Mouse (Mus musculus) hindbrain, postnatal 0 days (tissue): ENCODE data around the gene Stx2. TPM values are rescaled to one million over a fixed set of nuclear protein-coding genes. Genes with fewer than 3 reads are reported as not detected.
"Not testable (repeated sequence)": the region's sequence is repeated elsewhere in the genome, so short reads cannot be mapped to it uniquely, and the experiment has no call there.

Experiments used
- ATAC-seq: fragments of 200-750 bp; cut with Nextera tagmentation; 2 replicates; pipeline ENCODE4 v1.8.0; 2017; ENCODE audit warnings: mild to moderate bottlenecking, moderate TSS enrichment, moderate library complexity
- DNase-seq: peaks from one replicate; pipeline ENCODE4 v3.0.0-alpha.2; 2015; ENCODE audit warnings: low spot score
- H3K27ac ChIP-seq: fragments of 300-500 bp; sonication (generic); 2 replicates; pipeline ENCODE4 v1.5.1; 2014; ENCODE audit warnings: mild to moderate bottlenecking
- H3K27me3 ChIP-seq: fragments of 300-500 bp; sonication (generic); 2 replicates; pipeline ENCODE4 v1.6.1; 2014; ENCODE audit warnings: low read length, mixed read lengths; ENCODE audit not compliant: insufficient read depth
- H3K36me3 ChIP-seq: fragments of 300-500 bp; sonication (generic); 2 replicates; pipeline ENCODE4 v1.6.1; 2014; ENCODE audit warnings: low read length, mixed read lengths; ENCODE audit not compliant: insufficient read depth
- H3K4me1 ChIP-seq: fragments of 300-500 bp; sonication (generic); 2 replicates; pipeline ENCODE4 v1.6.1; 2014; ENCODE audit warnings: antibody characterized with exemption, low read length, mixed read lengths; ENCODE audit not compliant: insufficient read depth
- H3K4me2 ChIP-seq: fragments of 300-500 bp; sonication (generic); 2 replicates; pipeline ENCODE4 v1.6.1; 2014; ENCODE audit warnings: low read depth, mild to moderate bottlenecking, low read length, moderate library complexity, mixed read lengths
- H3K4me3 ChIP-seq: fragments of 300-500 bp; sonication (generic); 2 replicates; pipeline ENCODE4 v1.5.1; 2014; ENCODE audit warnings: low read length
- H3K9ac ChIP-seq: fragments of 300-500 bp; sonication (generic); replicated peaks from 2 replicates; pipeline ENCODE4 v1.6.1; 2014; ENCODE audit warnings: mild to moderate bottlenecking, low read length, moderate library complexity, mixed read lengths
- H3K9me3 ChIP-seq: fragments of 300-500 bp; sonication (generic); 2 replicates; pipeline ENCODE4 v1.6.1; 2016; ENCODE audit warnings: low read length, mixed read lengths
- CTCF ChIP-seq: IDR thresholded peaks from 2 replicates; pipeline ENCODE4 v1.5.1; 2016; ENCODE audit warnings: antibody characterized with exemption, control low read depth, low read depth
- WGBS: fragments of 180-500 bp; shearing (Covaris S2); extraction: QIAGEN DNeasy Blood & Tissue Kit; methylation state at CpG from one replicate; pipeline ENCODE4 v1.1.7; 2014; 5-methylcytosine and 5-hydroxymethylcytosine counted together
- polyA plus RNA-seq: library from polyadenylated mRNA; unstranded; fragments of >200 nt; fragmentation: Nextera tagmentation; extraction: Ambion mirVana; gene quantifications from 2 replicates; pipeline ENCODE4 v1.2.1, GENCODE M21; 2015
- total RNA-seq: library from RNA; depleted of rRNA; stranded (reverse); fragments of >200 nt; gene quantifications from 2 replicates; pipeline ENCODE4 v1.2.3, GENCODE M21; 2014

Gene Stx2
- total and polyA plus RNA-seq, 2 experiments from 2014 or later: 11.9 to 14.1 TPM

DNA sequence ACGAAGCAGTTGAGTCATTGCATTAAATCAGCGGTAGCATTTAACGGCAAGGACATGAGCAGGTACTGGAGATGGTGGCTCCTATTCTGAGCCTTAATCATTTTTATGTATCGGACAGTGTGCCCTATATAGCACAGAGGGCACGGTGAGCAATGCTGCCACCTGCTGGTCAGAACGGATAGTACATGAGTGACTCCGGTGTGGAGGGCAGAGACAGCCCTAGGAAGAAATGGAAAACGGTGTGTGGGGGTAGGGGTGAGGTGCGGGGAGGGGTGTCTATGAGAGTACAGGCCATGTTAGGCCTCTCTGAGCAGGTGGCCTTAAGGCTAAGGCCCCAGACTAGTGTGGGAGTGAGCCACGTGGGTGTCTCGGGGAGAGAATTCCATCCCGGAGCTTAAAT is 26.8 kb downstream of the Stx2 start:
- Histone ChIP-seq H3K4me3 (no peak overlapping the region), H3K9ac (no peak overlapping the region), H3K4me2 (no peak overlapping the region), H3K4me1 (no peaks in the 10 kb centered on the region), H3K9me3 (no peaks in the 10 kb centered on the region), H3K36me3 (no peaks in the 10 kb centered on the region; the same call in 1 of the 2 replicates), H3K27me3 (no peaks in the 10 kb centered on the region), H3K27ac (no peak overlapping the region)
- DNase-seq (peak; percentile 81), ATAC-seq (peak; percentile 77)
- WGBS: 28% methylated on average over 12 of the region's 12 CpGs
- TF ChIP-seq CTCF: peak; percentile 95

- Histone ChIP-seq H3K9ac (no peak overlapping the region), H3K9me3 (no peaks in the 10 kb centered on the region), H3K36me3 (no peaks in the 10 kb centered on the region; the same call in 1 of the 2 replicates), H3K4me1 (no peaks in the 10 kb centered on the region), H3K27me3 (no peaks in the 10 kb centered on the region), H3K4me2 (no peak overlapping the region), H3K27ac (no peak overlapping the region), H3K4me3 (no peak overlapping the region)
- ATAC-seq: no peak
- TF ChIP-seq CTCF: no peak
- WGBS: 76% methylated on average over 7 of the region's 7 CpGs
- no peak for DNase-seq
Observed at GRCm38 (mm10) chr5:128980857-128981256, 27.5 kb downstream of the Stx2 start.

GRCm38 (mm10) chr5:128978957-128979356 is 29.4 kb downstream of the Stx2 start:
- H3K27me3 ChIP-seq: no peaks in the 10 kb centered on the region
- no peak overlapping the region for H3K4me3 ChIP-seq
- H3K4me2 ChIP-seq: no peak overlapping the region
- no peak overlapping the region for H3K27ac ChIP-seq
- TF ChIP-seq CTCF: peak; percentile 23; the same call in 1 of the 2 replicates
- no peaks in the 10 kb centered on the region for H3K36me3 ChIP-seq
- no peak overlapping the region for H3K9ac ChIP-seq
- no peaks in the 10 kb centered on the region for H3K9me3 ChIP-seq
- 95% methylated on average over 7 of the region's 7 CpGs for WGBS
- no peak for ATAC-seq
- no peak for DNase-seq
- H3K4me1 ChIP-seq: no peaks in the 10 kb centered on the region

- H3K4me2 ChIP-seq, H3K9me3 ChIP-seq, H3K36me3 ChIP-seq, H3K4me1 ChIP-seq, H3K4me3 ChIP-seq, H3K27ac ChIP-seq, H3K9ac ChIP-seq, H3K27me3 ChIP-seq, ATAC-seq, DNase-seq: not testable (repeated sequence)
- WGBS: 79% methylated on average over 1 of the region's 1 CpGs
Observed at GRCm38 (mm10) chr5:128977466-128977865, 30.9 kb downstream of the Stx2 start.

DNA sequence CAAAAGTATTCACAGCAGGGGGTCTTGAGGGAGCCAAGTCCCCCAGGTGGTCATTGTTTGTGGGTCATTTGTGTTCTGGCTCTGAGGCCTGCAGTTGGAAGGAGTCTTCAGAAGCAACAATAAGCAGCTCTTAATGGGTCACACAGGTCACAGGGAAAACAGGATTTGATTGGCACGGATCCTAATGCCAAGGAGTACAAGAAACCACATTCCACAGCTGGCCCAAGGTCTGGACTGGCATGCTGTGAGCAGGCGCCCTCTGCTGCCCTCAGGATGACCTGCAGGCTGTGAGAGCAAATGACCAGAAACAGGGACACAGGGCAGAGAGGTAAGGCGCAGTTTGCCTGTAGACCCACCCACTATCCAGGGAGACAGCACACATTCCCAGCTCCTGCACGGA is 32.1 kb downstream of the Stx2 start:
- WGBS: 11% methylated on average over 4 of the region's 4 CpGs

GRCm38 (mm10) chr5:128971298-128971697 is 37.1 kb downstream of the Stx2 start:
- no peak overlapping the region for H3K4me3 ChIP-seq
- no peak overlapping the region for H3K9ac ChIP-seq
- H3K4me1 ChIP-seq: no peaks in the 10 kb centered on the region
- H3K27me3 ChIP-seq: no peaks in the 10 kb centered on the region
- no peaks in the 10 kb centered on the region for H3K9me3 ChIP-seq
- ATAC-seq: peak; percentile 53; the same call in 1 of the 2 replicates
- 0 out of 2 replicates have a peak overlapping the region, but pooled peaks have one; percentile 10 for H3K4me2 ChIP-seq
- peak; percentile 84 for TF ChIP-seq CTCF
- 20% methylated on average over 14 of the region's 14 CpGs for WGBS
- peak; percentile 86 for DNase-seq
- H3K36me3 ChIP-seq: no peaks in the 10 kb centered on the region
- H3K27ac ChIP-seq: no peak overlapping the region

More for the DNA sequence above, 32.1 kb downstream of the Stx2 start:
- ATAC-seq: peak; percentile 51; the same call in 1 of the 2 replicates
- peak; percentile 74 for DNase-seq
- H3K9me3 ChIP-seq: no peaks in the 10 kb centered on the region
- H3K4me2 ChIP-seq: no peak overlapping the region
- H3K36me3 ChIP-seq: no peaks in the 10 kb centered on the region
- no peak overlapping the region for H3K27ac ChIP-seq
- no peak overlapping the region for H3K4me3 ChIP-seq
- no peaks in the 10 kb centered on the region for H3K4me1 ChIP-seq
- no peaks in the 10 kb centered on the region for H3K27me3 ChIP-seq
- TF ChIP-seq CTCF: peak; percentile 83
- no peak overlapping the region for H3K9ac ChIP-seq

- Histone ChIP-seq H3K4me3 (no peak overlapping the region), H3K27ac (no peak overlapping the region), H3K4me1 (no peaks in the 10 kb centered on the region), H3K9ac (no peak overlapping the region), H3K36me3 (no peaks in the 10 kb centered on the region), H3K27me3 (no peaks in the 10 kb centered on the region), H3K9me3 (no peaks in the 10 kb centered on the region), H3K4me2 (0 out of 2 replicates have a peak overlapping the region, but pooled peaks have one; percentile 10)
- no peak; the same call in 1 of the 2 replicates for TF ChIP-seq CTCF
- ATAC-seq: no peak
- no peak for DNase-seq
- 72% methylated on average over 10 of the region's 10 CpGs for WGBS
Observed at GRCm38 (mm10) chr5:128970878-128971277, 37.5 kb downstream of the Stx2 start.
